Mouse (Mus musculus) stomach, embryonic 14.5 days (tissue): ENCODE measurements around the gene Gm572. TPM values are rescaled to one million over a fixed set of nuclear protein-coding genes. Genes with fewer than 3 reads are reported as not detected.

Experiments
- ATAC-seq: fragments of 200-750 bp; cut with Nextera tagmentation; 2 replicates; pipeline ENCODE4 v1.8.0; 2017; ENCODE audit warnings: low read depth, moderate TSS enrichment; ENCODE audit not compliant: insufficient number of reproducible peaks, insufficient read depth, low FRiP score
- H3K27ac ChIP-seq: fragments of 300-500 bp; sonication (generic); 2 replicates; pipeline ENCODE4 v1.5.1; 2014; ENCODE audit warnings: mild to moderate bottlenecking, low read length, moderate library complexity, mixed read lengths
- H3K27me3 ChIP-seq: fragments of 300-500 bp; sonication (generic); 2 replicates; pipeline ENCODE4 v1.6.1; 2014; ENCODE audit warnings: low read length, control low read depth, mixed read lengths; ENCODE audit not compliant: control insufficient read depth, insufficient read depth
- H3K36me3 ChIP-seq: fragments of 300-500 bp; sonication (generic); 2 replicates; pipeline ENCODE4 v1.6.1; 2014; ENCODE audit warnings: mild to moderate bottlenecking, control low read depth, low read length, moderate library complexity, mixed read lengths; ENCODE audit not compliant: control insufficient read depth, insufficient read depth
- H3K4me1 ChIP-seq: fragments of 300-500 bp; sonication (generic); 2 replicates; pipeline ENCODE4 v1.6.1; 2014; ENCODE audit warnings: low read length, control low read depth, mixed read lengths; ENCODE audit not compliant: control insufficient read depth, insufficient read depth
- H3K4me2 ChIP-seq: fragments of 300-500 bp; sonication (generic); replicated peaks from 2 replicates; pipeline ENCODE4 v1.6.1; 2014; ENCODE audit warnings: low read depth, low read length, control low read depth
- H3K4me3 ChIP-seq: fragments of 300-500 bp; sonication (generic); 2 replicates; pipeline ENCODE4 v1.5.1; 2014; ENCODE audit warnings: low read depth, low read length, control low read depth
- H3K9ac ChIP-seq: fragments of 300-500 bp; sonication (generic); replicated peaks from 2 replicates; pipeline ENCODE4 v1.6.1; 2014; ENCODE audit warnings: low read depth, mild to moderate bottlenecking, control low read depth, low read length, moderate library complexity, mixed read lengths
- H3K9me3 ChIP-seq: fragments of 300-500 bp; sonication (generic); 2 replicates; pipeline ENCODE4 v1.6.1; 2016; ENCODE audit warnings: low read depth, low read length, control low read depth; ENCODE audit not compliant: control insufficient read depth
- WGBS: fragments of 180-500 bp; shearing (Covaris S2); extraction: QIAGEN DNeasy Blood & Tissue Kit; methylation state at CpG from one replicate; pipeline ENCODE4 v1.1.7; 2014; 5-methylcytosine and 5-hydroxymethylcytosine counted together
- polyA plus RNA-seq: library from polyadenylated mRNA; unstranded; fragments of >200 nt; fragmentation: Nextera tagmentation; extraction: Ambion mirVana; gene quantifications from 2 replicates; pipeline ENCODE4 v1.2.1, GENCODE M21; 2014

The Gm572 gene
- polyA plus RNA-seq, 1 experiment from 2014 or later = not detected

GRCm38 (mm10) chr4:148603376-148604139, 39.6 kb upstream of the Gm572 start:
- H3K9me3 ChIP-seq = no peaks in the 10 kb centered on the region
- no peak overlapping the region for H3K9ac ChIP-seq
- WGBS = 66% methylated on average over 10 of the region's 10 CpGs
- ATAC-seq = no peak
- H3K27me3 ChIP-seq = no peaks in the 10 kb centered on the region
- H3K4me2 ChIP-seq = no peak overlapping the region
- no peaks in the 10 kb centered on the region; the same call in 1 of the 2 replicates for H3K36me3 ChIP-seq
- no peaks in the 10 kb centered on the region for H3K4me1 ChIP-seq
- H3K27ac ChIP-seq = no peak overlapping the region
- H3K4me3 ChIP-seq = no peak overlapping the region

GRCm38 (mm10) chr4:148604141-148604540, 39.0 kb upstream of the Gm572 start:
- 66% methylated on average over 7 of the region's 7 CpGs for WGBS
- H3K9ac ChIP-seq = no peak overlapping the region
- 0 out of 2 replicates have a peak overlapping the region, but pooled peaks have one; percentile 21 for H3K27ac ChIP-seq
- H3K4me3 ChIP-seq = no peak overlapping the region
- H3K4me2 ChIP-seq = no peak overlapping the region
- H3K9me3 ChIP-seq = no peaks in the 10 kb centered on the region
- H3K27me3 ChIP-seq = no peaks in the 10 kb centered on the region
- H3K4me1 ChIP-seq = no peaks in the 10 kb centered on the region
- no peak for ATAC-seq
- H3K36me3 ChIP-seq = no peaks in the 10 kb centered on the region

- H3K4me2 ChIP-seq = no peak overlapping the region
- H3K27me3 ChIP-seq = no peaks in the 10 kb centered on the region
- H3K27ac ChIP-seq = 0 out of 2 replicates have a peak overlapping the region, but pooled peaks have one; percentile 21
- no peaks in the 10 kb centered on the region for H3K36me3 ChIP-seq
- no peak overlapping the region for H3K9ac ChIP-seq
- no peak overlapping the region for H3K4me3 ChIP-seq
- ATAC-seq = peak; percentile 47; the same call in 1 of the 2 replicates
- H3K9me3 ChIP-seq = no peaks in the 10 kb centered on the region
- H3K4me1 ChIP-seq = no peaks in the 10 kb centered on the region
- 86% methylated on average over 3 of the region's 3 CpGs for WGBS
Measured at GRCm38 (mm10) chr4:148604541-148605165, 38.5 kb upstream of the Gm572 start.

- no peak overlapping the region for H3K27ac ChIP-seq
- no peak for ATAC-seq
Measured at GRCm38 (mm10) chr4:148607758-148608157, 35.4 kb upstream of the Gm572 start.

GRCm38 (mm10) chr4:148609805-148610204, 33.3 kb upstream of the Gm572 start:
- WGBS = 79% methylated on average over 5 of the region's 5 CpGs
- ATAC-seq = no peak
- peaks cover 14% of the 10 kb centered on the region for H3K36me3 ChIP-seq
- no peak overlapping the region for H3K27ac ChIP-seq
- H3K4me2 ChIP-seq = no peak overlapping the region
- no peak overlapping the region for H3K9ac ChIP-seq
- H3K27me3 ChIP-seq = no peaks in the 10 kb centered on the region
- H3K9me3 ChIP-seq = no peaks in the 10 kb centered on the region
- H3K4me3 ChIP-seq = no peak overlapping the region
- H3K4me1 ChIP-seq = no peaks in the 10 kb centered on the region

More at GRCm38 (mm10) chr4:148607758-148608157, 35.4 kb upstream of the Gm572 start:
- no peak overlapping the region for H3K4me2 ChIP-seq
- no peaks in the 10 kb centered on the region for H3K27me3 ChIP-seq
- H3K4me1 ChIP-seq = no peaks in the 10 kb centered on the region
- no peaks in the 10 kb centered on the region; the same call in 1 of the 2 replicates for H3K36me3 ChIP-seq
- 26% methylated on average over 5 of the region's 5 CpGs for WGBS
- H3K9ac ChIP-seq = no peak overlapping the region
- no peak overlapping the region for H3K4me3 ChIP-seq
- no peaks in the 10 kb centered on the region for H3K9me3 ChIP-seq

GRCm38 (mm10) chr4:148610631-148611364, 32.3 kb upstream of the Gm572 start:
- peaks cover 24% of the 10 kb centered on the region for H3K36me3 ChIP-seq
- ATAC-seq = no peak
- no peak overlapping the region for H3K4me3 ChIP-seq
- no peak overlapping the region for H3K4me2 ChIP-seq
- no peak overlapping the region for H3K27ac ChIP-seq
- no peaks in the 10 kb centered on the region for H3K4me1 ChIP-seq
- 70% methylated on average over 5 of the region's 5 CpGs for WGBS
- H3K9me3 ChIP-seq = no peaks in the 10 kb centered on the region
- no peak overlapping the region for H3K9ac ChIP-seq
- no peaks in the 10 kb centered on the region for H3K27me3 ChIP-seq

- no peaks in the 10 kb centered on the region for H3K27me3 ChIP-seq
- H3K4me2 ChIP-seq = no peak overlapping the region
- peaks cover 41% of the 10 kb centered on the region for H3K36me3 ChIP-seq
- H3K4me1 ChIP-seq = no peaks in the 10 kb centered on the region
- ATAC-seq = no peak
- H3K27ac ChIP-seq = no peak overlapping the region
- no peaks in the 10 kb centered on the region for H3K9me3 ChIP-seq
- 32% methylated on average over 4 of the region's 4 CpGs for WGBS
- H3K9ac ChIP-seq = no peak overlapping the region
- H3K4me3 ChIP-seq = no peak overlapping the region
Measured at GRCm38 (mm10) chr4:148612557-148612956, 30.6 kb upstream of the Gm572 start.

GRCm38 (mm10) chr4:148613738-148614137, 29.4 kb upstream of the Gm572 start:
- H3K36me3 ChIP-seq = peaks cover 49% of the 10 kb centered on the region
- H3K27me3 ChIP-seq = no peaks in the 10 kb centered on the region

More at GRCm38 (mm10) chr4:148613738-148614137, 29.4 kb upstream of the Gm572 start:
- no peak overlapping the region for H3K27ac ChIP-seq
- no peaks in the 10 kb centered on the region for H3K4me1 ChIP-seq
- H3K9me3 ChIP-seq = no peaks in the 10 kb centered on the region
- H3K9ac ChIP-seq = no peak overlapping the region
- ATAC-seq = no peak
- WGBS = 80% methylated on average over 9 of the region's 9 CpGs
- no peak overlapping the region for H3K4me2 ChIP-seq
- H3K4me3 ChIP-seq = no peak overlapping the region
